In genomic region chr1:170459896-170460602, GRCm38 (mm10) we compare ENCODE assay signal across 10 mouse cellular contexts.
A peak's percentile ranks its signal among the peaks of the same experiment; 100 is the strongest.
DNase-seq lines count a peak whose midpoint lies in the region; ATAC-seq lines count a peak whose summit lies in the region.
"Had no signal": no experiment of that assay in that cellular context is flagged by ENCODE, and none has a peak within 500 bp of the region (broad histone marks: within the 10 kb centered on the region; RNA-seq: fewer than 3 reads in every experiment).

No protein-coding gene starts in this region.

- peak; percentile 62; the same call in 1 of the 2 replicates for ATAC-seq in neural tube, embryonic 13.5 days (ENCODE audit: low read depth)
- peak; percentile 80 for ATAC-seq in hindbrain, embryonic 15.5 days (ENCODE audit: low FRiP score, low read depth)
- ATAC-seq: activated CD4-positive, CD25-positive, alpha-beta regulatory T cell, adult 4 months had no signal

- no peaks in the 10 kb centered on the region for H3K9me3 ChIP-seq in neural tube, embryonic 13.5 days
- H3K9me3 ChIP-seq in hindbrain, embryonic 15.5 days, result no peaks in the 10 kb centered on the region
- H3K9me3 ChIP-seq: liver, embryonic 13.5 days had no signal

- no peak overlapping the region for H3K27ac ChIP-seq in neural tube, embryonic 13.5 days (replicated peaks)
- 0 out of 2 replicates have a peak overlapping the region, but pooled peaks have one; percentile 9 for H3K27ac ChIP-seq in hindbrain, embryonic 15.5 days (replicated peaks)
- H3K27ac ChIP-seq: liver, embryonic 13.5 days had no signal

- no peak overlapping the region for H3K4me2 ChIP-seq in neural tube, embryonic 13.5 days
- H3K4me2 ChIP-seq in hindbrain, embryonic 15.5 days, result no peak overlapping the region
- H3K4me2 ChIP-seq: liver, embryonic 13.5 days had no signal

- peak; percentile 77 for DNase-seq in adrenal gland, postnatal 10 days
- no peak for DNase-seq in adrenal gland, adult 8-10 months
- no peak for DNase-seq in neural tube, embryonic 10.5 days (ENCODE audit: extremely low spot score, low spot score)
- peak; percentile 34 for DNase-seq in ovary, postnatal 14 days (ENCODE audit: low spot score)
- no peak for DNase-seq in left cerebral cortex, postnatal 36 days (ENCODE audit: low spot score in 2 of 2)
- DNase-seq in urinary bladder, postnatal 4 days (ENCODE audit: low spot score in 2 of 2), result no peak
- DNase-seq: liver, embryonic 13.5 days had no signal

- H3K36me3 ChIP-seq in neural tube, embryonic 13.5 days, result no peaks in the 10 kb centered on the region
- H3K36me3 ChIP-seq in hindbrain, embryonic 15.5 days, result no peaks in the 10 kb centered on the region
- H3K36me3 ChIP-seq: liver, embryonic 13.5 days had no signal

- peaks cover 29% of the 10 kb centered on the region for H3K4me1 ChIP-seq in neural tube, embryonic 13.5 days (replicated peaks)
- H3K4me1 ChIP-seq in hindbrain, embryonic 15.5 days (replicated peaks), result peaks cover 17% of the 10 kb centered on the region
- H3K4me1 ChIP-seq: liver, embryonic 13.5 days had no signal

- H3K4me3 ChIP-seq in neural tube, embryonic 13.5 days, result no peak overlapping the region
- no peak overlapping the region for H3K4me3 ChIP-seq in hindbrain, embryonic 15.5 days
- H3K4me3 ChIP-seq: liver, embryonic 13.5 days had no signal

- intact Hi-C loops in left cerebral cortex, postnatal 36 days (cut with DNase I), result no loop called here

- H3K27me3 ChIP-seq in neural tube, embryonic 13.5 days, result no peaks in the 10 kb centered on the region
- no peaks in the 10 kb centered on the region for H3K27me3 ChIP-seq in hindbrain, embryonic 15.5 days
- H3K27me3 ChIP-seq: liver, embryonic 13.5 days had no signal

- H3K9ac ChIP-seq in neural tube, embryonic 13.5 days, result no peak overlapping the region
- no peak overlapping the region for H3K9ac ChIP-seq in hindbrain, embryonic 15.5 days
- H3K9ac ChIP-seq: liver, embryonic 13.5 days had no signal

- WGBS in neural tube, embryonic 13.5 days, result 41% methylated on average over 5 of the region's 5 CpGs
- WGBS in hindbrain, embryonic 15.5 days, result 34% methylated on average over 5 of the region's 5 CpGs

Comparison
In these comparisons a context has a peak if more than half of its experiments do, and no peak if none do; other contexts are left out.
1. DNase-seq: peak in adrenal gland, postnatal 10 days (single experiment) and ovary, postnatal 14 days (single experiment); none in adrenal gland, adult 8-10 months (single experiment), neural tube, embryonic 10.5 days (single experiment), left cerebral cortex, postnatal 36 days (0 of 2) and urinary bladder, postnatal 4 days (0 of 2).